Mouse (Mus musculus) right cerebral cortex, postnatal 4 days (tissue): ENCODE data around the gene Dimt1.
"Not testable (repeated sequence)": the region's sequence is repeated elsewhere in the genome, so short reads cannot be mapped to it uniquely, and the experiment has no call there.

Experiments
- DNase-seq: peaks from one replicate; pipeline ENCODE4 v3.0.0-alpha.2; 2022

The Dimt1 gene

DNA sequence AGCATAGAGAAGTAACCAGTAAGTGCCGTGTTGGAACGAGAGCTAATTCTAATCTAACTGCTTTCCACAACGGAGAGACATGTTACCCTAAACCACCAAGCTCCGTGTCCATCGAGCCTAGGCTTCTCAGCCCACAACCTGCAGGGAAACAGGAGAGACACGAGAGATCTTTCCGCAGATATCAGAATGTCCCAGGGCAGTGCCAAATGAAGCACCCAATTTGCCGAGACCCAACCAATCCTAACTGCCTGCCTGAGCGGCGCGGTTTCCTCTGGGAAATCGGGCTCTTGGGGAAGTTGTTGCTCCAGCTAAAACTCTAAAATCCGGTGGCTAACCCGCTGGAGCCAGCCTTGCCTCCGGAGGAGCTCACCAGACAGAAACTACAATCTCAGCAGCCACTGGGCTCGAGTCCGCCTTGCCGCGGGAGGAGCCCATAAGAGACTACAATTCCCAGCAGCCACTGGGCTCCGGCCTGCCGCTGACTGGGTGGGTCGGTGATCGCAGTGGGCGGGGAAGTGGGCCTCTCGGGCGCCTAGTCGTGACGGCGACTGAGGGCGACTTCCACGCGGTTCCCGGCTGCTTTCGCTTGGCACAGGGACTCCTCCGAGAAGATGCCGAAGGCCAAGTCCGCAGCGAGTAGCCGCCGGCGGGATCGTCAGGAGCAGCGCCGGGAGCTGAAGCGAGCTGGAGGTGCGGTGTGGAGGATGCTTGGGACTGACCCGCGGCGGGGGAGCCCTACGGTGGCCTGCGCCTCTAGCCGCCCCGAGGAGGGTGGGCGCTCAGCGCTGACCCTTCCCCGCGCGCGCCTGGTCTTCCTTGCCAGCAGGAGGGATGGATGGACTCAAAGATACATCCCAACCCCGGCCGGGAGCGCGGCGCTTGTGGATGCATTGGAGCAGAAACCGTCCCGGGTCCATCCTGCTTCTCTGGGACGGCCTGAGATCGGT lies at the start of gene Dimt1:
TSS of gene Dimt1 (plus strand) at position 534 of the 947 bp plus-strand sequence.
- DNase-seq = peak; percentile 90

DNA sequence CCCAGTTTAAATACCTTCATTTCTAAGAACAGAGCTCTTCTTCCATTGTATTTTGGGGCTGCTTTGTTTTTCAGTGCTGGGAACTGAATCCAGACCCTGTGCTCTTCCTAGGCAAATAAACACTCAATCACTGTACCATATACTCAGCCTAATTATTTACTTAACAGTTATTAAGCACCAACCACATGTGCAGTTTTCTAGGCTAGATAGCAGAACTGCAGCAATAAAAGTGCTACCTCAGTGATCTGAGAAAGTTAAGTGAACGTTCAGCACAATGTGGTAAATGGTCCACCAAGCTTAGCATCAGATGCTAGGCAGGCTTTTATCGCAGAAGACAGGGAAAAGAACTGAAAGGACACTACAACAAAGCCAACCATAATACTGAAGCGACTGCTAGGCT lies 42.3 kb upstream of the Dimt1 start:
- no peak for DNase-seq

DNA sequence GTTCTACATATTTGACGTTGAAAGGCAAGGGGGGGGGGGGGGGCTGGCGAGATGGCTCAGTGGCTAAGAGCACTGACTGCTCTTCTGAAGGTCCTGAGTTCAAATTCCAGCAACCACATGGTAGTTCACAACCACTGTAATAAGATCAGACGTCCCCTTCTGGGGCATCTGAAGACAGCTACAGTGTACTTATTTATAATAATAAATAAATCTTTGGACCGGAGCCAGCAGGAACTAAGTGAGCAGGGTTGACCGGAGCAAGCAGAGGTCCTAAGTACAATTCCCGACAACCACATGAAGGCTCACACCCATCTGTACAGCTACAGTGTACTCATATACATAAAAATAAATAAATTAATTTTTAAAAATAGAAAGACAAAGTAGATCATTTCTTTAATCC lies 41.8 kb upstream of the Dimt1 start:
- not testable (repeated sequence) for DNase-seq

DNA sequence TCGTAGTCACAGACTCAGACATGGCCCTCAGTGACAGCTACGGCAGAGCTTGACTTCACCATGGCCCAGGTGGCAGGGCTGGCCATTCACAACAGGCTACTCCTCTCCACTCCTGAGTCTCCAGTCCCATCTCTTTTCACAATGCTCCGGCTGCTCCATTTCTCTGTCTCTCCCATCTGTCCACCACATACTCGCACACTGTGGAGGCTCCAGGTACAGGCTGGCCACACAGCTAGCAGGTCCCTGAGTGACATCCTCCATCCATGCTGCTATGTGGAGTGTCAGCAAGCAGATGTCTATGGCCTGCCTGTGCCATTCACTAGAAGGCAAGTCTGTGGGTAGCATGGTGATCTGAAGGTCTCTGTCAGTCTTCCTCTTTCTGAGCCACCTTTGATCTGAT lies 39.7 kb upstream of the Dimt1 start:
- DNase-seq = no peak

DNA sequence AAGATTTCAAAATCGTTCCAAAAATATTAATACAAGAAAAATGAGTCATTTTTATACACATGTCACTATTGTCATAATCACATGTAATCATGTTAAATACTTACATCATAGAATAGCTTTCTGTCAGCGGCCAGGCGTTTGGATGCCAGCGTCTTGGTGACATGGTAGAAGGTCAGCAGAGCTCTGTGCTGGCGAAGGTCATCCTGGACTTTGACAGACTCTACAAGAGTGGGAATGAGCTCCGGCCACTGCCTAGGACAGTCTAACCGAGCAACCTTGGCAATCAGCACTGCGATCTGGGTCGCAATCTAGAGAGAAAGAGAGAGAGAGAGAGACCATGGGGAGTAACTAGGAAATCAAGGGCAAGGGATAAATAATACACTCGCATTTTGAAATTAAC lies 36.8 kb upstream of the Dimt1 start:
- DNase-seq = no peak

DNA sequence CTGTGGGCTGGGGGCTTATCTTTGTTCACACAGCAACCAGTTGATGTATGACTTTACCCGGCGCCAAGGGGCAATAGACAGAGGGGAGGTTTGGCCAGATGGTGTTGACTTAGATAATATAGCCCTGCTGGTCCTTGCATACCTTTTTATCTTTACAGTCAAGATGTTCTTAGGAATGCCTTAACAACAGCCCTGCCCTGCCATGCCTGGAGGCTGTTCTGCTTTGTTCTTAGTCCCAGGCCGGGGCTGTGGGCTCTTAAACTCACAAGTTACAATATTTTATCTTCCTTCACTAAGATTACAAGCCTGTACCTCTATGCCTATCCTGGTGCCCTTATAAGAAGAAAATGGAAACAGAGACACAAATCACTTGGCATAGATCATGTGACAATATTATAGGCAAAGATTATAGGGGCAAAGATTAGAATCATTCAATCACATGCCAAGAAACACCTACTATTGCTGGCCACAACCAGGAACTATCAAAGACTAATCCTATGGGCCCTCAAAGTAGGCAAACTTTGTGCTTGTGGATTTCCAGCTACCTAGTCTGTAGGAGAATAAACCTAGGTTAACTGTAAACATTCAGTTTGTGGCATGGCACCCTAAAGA lies 33.7 kb upstream of the Dimt1 start:
- no peak for DNase-seq

DNA sequence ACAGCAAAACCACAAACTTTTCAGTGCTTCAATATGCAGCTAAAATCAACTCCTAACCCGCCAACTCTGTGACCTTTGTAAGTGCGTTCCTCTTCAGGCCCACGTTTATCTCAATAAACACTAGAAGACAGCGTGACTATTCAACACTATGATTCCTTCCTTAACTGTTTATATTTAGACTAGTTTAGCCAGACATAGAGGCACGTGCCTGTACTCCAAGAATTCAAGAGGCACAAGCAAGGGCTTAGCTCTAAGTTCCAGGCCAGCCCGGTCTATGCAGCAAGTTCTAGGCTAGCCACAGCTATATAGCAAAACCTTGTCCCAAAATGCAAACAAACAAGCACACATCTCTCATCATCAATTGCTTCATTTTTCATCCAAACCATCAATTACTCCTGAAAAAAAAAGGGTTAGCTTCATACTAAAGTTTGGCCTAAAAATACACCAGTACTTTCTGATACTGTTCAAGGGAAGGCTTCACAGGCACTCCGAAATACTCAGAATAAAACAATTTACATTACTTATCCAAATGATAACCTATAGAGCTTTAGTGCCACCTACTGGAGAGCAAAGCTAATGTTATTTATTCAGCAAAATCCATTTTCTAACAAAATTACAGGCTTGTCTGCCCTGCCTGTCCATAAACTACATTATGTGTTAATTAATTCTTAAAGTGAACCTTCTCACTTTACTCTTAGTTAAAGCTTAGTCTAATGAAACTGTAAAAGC lies 28.4 kb upstream of the Dimt1 start:
- DNase-seq = no peak

DNA sequence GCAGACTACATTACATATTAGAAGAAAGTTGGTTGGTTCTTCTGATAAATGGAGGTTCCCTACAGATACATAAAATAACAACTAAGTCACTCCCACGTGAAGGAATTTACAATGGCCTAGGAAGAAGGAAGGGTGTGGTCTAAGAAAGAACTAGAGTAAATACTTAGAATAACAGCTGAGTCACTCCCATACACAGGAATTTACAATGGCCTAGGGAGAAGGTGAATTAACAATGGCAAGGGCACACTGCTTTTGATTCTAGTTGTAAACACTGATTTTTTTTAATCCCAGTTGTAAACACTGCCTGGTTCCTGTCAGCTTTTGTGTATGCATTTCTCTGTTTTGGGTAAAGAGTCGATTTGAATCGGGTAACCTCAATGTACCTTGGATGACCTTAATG lies 21.0 kb upstream of the Dimt1 start:
- not testable (repeated sequence) for DNase-seq

DNA sequence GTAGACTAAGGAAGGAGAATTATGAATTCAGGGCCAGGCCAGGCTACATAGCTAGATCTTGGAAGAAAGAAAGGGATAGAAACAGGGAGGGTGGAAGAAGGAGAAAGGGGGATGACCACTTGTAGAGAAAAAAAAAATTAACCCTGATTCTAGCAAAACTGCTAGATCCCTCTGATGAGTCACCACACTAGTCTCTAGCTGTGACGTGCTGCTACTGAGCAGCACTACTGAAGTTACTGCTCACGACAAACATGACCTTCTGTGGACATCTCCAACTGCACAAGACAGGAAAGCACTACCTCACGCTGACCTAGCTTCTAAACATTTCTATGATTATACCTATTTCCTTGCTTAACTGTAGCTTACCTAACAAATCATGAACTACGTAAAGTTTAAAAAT lies 18.6 kb upstream of the Dimt1 start:
- no peak for DNase-seq

DNA sequence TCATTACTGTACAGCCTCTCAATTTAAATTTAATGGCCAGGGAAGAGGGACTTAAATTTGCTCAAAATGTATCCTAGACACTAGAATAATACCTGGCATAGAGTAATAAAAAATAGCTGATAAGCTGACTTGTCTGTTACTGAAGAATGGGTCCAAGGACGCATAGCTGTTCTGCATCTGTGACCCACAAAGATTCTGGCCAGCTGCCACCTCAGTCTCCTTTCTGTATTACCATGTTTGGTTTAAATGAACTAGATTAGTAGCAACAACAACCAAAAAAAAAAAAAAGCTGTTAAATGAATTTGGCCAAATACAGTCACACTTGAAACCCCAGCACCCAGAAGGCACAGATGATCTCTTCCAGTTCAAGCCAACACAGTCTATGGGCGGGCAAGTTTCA lies 17.7 kb upstream of the Dimt1 start:
- DNase-seq = no peak

DNA sequence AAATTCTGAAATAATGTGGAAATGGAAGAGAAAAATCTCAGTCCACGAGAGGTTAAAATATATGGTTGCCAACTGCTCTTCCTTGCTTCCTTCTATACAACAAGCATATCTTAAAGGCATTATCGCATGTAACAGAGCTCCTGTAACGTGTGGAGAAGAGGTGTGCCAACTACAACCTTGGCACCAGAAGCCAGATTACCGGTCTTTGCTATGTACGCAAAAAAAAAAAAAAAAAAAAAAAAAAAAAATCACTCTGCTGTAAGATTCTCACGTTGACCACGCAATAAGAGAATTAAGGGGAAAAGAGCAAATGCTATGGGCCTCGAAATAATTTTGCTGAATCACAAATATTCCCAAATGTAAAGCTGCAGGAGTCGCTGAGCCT lies 11.1 kb upstream of the Dimt1 start:
- DNase-seq = no peak

DNA sequence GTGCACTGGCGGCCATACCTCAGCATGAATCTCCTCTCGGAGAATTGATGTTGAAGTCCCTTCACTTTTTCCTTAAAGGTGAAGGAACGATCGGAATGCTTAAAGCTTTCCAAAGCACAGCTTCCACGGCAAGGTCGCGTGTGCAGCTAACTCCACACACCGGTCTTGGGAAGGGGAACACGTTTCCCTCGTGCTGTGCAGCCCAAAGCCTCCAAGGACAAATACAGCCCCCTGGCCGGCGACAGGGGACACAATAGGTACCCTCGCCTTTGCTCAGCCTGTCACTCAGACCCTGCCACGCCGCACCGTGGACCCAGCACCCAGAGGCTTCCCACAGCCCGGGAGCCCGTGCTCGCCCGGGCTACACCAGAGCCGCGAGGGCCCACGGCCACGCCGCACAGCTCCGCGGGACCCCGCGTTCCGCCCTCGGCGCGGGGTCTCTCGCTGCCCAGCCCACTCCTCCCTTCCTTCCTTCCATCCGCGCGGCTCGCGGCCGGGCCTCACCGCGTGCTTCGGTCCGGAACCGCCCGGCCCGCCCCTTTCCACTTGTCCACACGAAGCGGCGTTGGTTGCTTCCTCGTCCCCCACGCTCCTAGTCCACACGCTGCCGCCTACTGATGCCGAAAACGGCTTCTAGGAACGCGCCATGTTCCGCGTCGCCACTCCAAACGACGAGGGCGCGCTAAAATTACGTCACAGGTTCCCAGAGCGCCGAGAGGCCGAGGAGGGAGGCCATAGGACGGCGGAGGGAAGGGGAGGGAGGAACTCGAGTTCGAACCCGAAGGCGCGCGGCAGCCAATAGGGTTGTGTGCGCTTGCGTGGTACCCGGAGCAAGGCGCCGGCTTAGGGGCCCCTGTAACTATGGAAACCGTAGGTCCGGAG lies 10.4 kb upstream of the Dimt1 start, which contains the start of gene Ipo11:
TSS of gene Ipo11 (minus strand) at position 703 of the 882 bp plus-strand sequence.
- peak; percentile 94 for DNase-seq

DNA sequence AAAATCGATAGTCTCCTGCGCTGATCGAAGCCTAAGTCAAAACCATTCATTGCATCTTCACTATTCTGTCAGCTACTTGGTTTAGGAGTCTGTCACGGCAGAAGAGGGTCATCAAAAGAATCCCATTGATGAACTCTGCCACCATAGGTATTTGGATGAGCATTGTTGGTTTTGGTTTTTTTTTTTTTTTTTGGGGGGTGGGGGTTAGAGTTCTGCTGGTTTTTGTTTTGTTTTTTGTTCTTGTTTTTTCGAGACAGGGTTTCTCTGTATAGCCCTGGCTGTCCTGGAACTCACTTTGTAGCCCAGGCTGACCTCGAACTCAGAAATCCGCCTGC lies 9.8 kb upstream of the Dimt1 start:
- no peak for DNase-seq

DNA sequence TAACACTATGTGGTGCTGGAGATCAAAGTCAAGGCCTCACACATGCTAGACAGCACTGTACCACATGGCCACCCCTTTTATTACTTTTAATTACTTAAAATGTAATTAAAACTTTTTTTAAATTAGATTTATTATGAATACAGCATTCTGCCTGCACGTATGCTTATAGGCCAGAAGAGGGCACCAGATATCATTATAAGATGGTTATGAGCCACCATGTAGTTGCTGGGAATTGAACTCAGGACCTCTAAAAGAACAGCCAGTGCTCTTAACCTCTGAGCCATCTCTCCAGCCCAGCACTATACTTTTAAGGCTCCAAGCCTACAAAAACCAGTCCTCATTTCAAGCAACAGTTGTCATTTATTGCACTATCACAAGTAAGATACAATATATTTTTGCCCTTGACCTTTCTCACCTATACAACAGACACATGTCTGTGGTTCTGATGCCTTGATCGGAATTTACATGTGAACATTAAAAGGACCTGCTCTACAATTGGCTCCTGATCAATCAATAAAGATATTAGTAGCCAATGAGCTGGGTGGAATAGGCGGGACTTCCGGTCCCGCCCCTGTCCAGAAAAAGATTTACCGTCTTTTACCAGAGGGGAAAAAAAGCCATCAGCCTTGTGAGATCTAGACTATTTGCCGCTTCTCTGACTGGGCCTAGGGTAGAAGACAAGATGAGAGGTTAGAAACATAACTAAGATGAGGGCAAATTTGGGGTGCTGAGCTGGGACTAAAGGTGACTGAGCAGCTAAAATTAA lies 5.5 kb upstream of the Dimt1 start:
- DNase-seq = no peak

DNA sequence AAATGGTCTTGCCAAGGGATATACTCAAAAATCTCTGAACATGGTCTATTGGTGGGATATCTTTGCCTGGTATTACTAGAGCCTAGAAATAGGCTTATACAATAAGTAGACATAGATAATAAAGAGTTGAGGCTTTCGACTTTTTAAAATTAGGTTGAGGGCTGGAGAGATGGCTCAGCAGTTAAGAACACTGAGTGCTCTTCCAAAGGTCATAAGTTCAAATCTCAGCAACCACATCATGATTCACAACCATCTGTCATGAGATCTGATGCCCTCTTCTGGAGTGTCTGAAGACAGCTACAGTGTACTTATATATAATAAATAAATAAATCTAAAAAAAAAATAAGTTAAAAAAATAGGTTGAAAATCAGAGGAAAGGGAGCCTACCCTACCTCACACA lies 4.2 kb upstream of the Dimt1 start:
- no peak for DNase-seq

DNA sequence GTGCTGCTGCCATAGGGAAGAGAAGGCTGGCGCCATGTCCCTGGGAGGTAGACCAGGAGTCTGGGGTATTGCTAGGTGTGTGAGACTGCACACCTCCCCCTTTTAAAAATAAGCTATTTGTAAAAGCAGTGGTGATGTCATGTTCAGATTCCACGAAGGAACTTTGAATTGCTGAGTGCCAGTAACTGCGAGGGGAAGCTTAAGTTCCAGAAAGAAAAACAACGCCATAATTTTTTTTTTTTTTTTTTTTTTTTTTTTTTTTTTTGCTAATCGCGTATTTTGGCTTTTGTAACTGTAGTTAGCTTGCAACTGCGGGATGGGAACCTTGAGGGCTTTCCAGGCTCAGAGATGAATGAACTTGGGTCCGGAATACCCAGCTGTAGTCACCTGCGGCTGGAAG lies 1.4 kb upstream of the Dimt1 start:
- no peak for DNase-seq

DNA sequence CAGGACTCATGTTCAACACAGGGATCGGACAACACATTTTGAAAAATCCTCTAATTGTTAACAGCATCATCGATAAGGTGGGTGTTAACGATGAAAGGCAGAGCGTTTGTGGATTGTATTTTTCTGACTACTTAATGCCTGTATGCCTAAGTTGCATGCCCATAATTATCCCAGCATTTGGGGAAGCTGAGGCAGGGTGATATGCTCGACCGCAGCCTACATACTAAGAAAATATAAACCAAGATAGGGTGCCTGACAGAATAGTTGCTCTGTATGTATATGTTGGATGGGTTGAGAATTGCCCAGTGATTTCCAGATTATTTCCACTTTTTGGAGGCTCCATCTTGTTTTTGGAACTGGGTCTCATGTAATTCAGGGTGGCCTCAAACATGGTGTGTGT lies 656 bp downstream of the Dimt1 start:
- DNase-seq = no peak

DNA sequence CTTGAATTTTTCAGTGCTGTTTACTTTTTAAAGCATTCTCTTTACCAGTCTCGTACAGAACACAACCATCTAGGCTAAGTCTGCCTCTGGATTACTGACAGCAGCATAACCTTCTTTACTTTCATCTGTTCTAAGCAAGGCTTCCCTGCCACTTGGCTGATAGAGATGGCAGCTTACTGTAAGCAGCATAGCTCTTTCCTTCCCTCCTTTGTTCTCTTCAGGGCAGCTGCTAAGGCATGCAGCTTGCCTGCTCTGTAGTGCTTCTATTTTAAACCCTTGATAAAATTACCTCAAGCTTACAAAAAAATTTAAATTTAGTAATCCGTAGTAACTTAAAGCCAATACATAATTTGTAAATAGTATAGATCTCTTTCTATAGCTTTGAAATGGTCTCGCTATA lies 8.0 kb downstream of the Dimt1 start:
- no peak for DNase-seq

DNA sequence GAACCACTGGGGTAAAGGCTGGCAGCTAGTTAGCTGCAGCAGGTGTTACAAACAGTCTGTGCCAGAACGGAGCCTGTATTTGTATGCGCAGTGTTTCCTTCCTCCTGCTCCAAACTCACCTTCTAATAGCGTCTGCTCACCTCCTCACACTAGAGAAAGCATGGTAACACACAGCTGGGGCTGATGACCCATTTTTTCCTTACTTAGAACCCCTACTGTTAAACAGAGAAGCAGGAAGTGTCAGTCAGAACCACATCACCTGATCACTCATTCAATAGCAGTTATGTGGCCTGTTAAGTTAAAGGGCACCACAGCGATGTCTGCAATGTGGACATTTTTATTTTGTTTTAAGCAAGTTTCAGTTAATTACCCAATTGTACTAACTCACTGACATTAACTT lies 10.6 kb downstream of the Dimt1 start:
- DNase-seq = no peak

DNA sequence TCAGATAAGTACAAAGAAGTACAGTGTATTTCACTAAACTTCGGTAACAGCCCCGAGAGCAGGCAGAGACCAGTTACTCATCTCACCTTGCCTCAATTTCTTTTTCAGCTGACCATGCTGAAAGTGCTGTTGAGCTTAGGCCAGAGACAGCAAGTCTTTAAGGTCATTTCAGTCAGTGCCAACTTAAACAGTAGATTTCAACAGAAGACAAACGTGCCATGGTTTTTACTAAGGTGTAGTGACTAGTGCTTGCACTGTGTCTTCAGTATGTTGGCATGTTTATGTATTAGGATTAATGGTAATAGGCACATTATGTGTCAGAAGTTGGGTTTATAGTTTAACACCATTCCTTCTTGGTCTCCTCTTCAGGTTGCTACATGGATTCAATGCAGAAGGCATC lies 11.4 kb downstream of the Dimt1 start:
- DNase-seq = no peak

DNA sequence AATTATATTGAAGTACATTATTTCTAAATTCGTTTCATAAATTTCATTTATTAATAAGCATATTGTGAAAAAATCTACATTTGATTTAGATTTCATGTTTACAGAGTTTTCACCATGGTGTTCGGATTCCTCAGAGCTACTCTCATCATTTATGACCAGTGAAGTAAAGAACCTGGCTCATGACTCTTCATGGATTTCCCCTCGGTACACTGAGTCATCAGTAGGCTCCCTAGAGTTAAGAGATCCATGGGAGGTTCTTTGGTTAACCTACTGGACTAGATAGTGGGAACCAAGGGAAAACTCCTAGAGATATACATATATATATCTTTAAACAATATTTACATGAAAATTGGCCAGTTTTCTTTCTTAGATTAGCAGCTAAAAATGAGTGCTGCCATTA lies 13.6 kb downstream of the Dimt1 start:
- DNase-seq = no peak

DNA sequence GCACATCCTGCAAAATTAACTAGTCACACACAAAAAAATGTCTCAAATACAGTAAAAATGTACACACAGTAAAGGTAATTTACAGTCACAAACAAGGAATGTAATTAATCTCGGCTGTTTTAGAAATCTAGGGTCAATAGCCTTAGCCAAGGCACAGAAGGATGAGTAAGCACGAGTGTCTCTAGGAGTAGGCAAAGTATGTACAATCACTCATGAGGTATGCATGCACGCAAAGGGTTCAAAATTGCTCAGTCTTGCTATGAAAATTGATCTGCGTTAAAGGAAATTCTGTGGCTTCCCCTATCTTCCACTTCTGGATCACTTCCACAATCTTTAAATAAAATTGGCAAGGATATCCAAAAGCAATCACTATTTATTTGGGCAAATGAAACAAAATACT lies 14.6 kb downstream of the Dimt1 start:
- no peak for DNase-seq
